Mouse (Mus musculus) forebrain, embryonic 13.5 days (tissue): ENCODE data around the gene Cmtm6. TPM values are rescaled to one million over a fixed set of nuclear protein-coding genes. Genes with fewer than 3 reads are reported as not detected.

Experiments
- ATAC-seq: fragments of 200-750 bp; cut with Nextera tagmentation; 2 replicates; pipeline ENCODE4 v1.8.0; 2017
- H3K27ac ChIP-seq: fragments of 300-500 bp; sonication (generic); 2 replicates; pipeline ENCODE4 v1.5.1; 2015; ENCODE audit warnings: inconsistent platforms, mild to moderate bottlenecking, moderate library complexity
- H3K27me3 ChIP-seq: fragments of 300-500 bp; sonication (generic); 2 replicates; pipeline ENCODE4 v1.6.1; 2015; ENCODE audit warnings: mild to moderate bottlenecking, inconsistent platforms
- H3K36me3 ChIP-seq: fragments of 300-500 bp; sonication (generic); 2 replicates; pipeline ENCODE4 v1.6.1; 2015; ENCODE audit warnings: mild to moderate bottlenecking, inconsistent platforms; ENCODE audit not compliant: poor library complexity, severe bottlenecking
- H3K4me1 ChIP-seq: fragments of 300-500 bp; sonication (generic); 2 replicates; pipeline ENCODE4 v1.6.1; 2015; ENCODE audit warnings: inconsistent platforms
- H3K4me2 ChIP-seq: fragments of 300-500 bp; sonication (generic); 2 replicates; pipeline ENCODE4 v1.6.1; 2015; ENCODE audit warnings: inconsistent platforms, mild to moderate bottlenecking, moderate library complexity
- H3K4me3 ChIP-seq: fragments of 300-500 bp; sonication (generic); 2 replicates; pipeline ENCODE4 v1.5.1; 2015; ENCODE audit warnings: mild to moderate bottlenecking, inconsistent platforms
- H3K9ac ChIP-seq: fragments of 300-500 bp; sonication (generic); 2 replicates; pipeline ENCODE4 v1.6.1; 2015; ENCODE audit warnings: mild to moderate bottlenecking, inconsistent platforms
- H3K9me3 ChIP-seq: fragments of 300-500 bp; sonication (generic); replicated peaks from 2 replicates; pipeline ENCODE4 v1.6.1; 2016; ENCODE audit warnings: inconsistent platforms
- WGBS: fragments of 180-500 bp; shearing (Covaris S2); methylation state at CpG from one replicate; pipeline ENCODE4 v1.1.7; 2015; 5-methylcytosine and 5-hydroxymethylcytosine counted together
- polyA plus RNA-seq: library from polyadenylated mRNA; unstranded; fragments of >200 nt; fragmentation: Nextera tagmentation; extraction: Ambion mirVana; gene quantifications from 2 replicates; pipeline ENCODE4 v1.2.1, GENCODE M21; 2015

Cmtm6 gene
- polyA plus RNA-seq, 1 experiment from 2014 or later: 23.3 TPM

DNA sequence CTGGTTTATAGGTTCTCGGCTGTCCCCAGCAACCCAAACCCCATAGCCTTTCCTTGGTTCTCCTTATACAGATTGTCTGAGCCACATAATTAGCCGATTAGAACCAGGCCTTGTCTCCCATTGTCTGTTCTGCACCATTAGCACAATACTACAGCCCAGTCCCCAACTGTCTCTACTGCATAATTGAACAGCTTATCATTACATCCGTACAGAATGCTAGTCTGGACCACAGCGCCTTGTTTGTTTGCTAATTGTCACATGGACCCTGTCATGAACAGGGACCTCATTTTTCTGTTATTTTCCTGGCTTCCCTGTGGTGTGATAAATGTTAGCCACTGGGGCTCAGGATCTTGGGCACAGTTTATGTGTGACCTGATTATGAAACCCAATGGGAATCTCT, 29.0 kb downstream of the Cmtm6 start:
- Histone ChIP-seq H3K4me3 (no peak overlapping the region), H3K9me3 (no peaks in the 10 kb centered on the region), H3K4me2 (no peak overlapping the region), H3K27me3 (no peaks in the 10 kb centered on the region), H3K4me1 (peaks cover 6% of the 10 kb centered on the region; the same call in 1 of the 2 replicates), H3K27ac (no peak overlapping the region), H3K9ac (no peak overlapping the region), H3K36me3 (no peaks in the 10 kb centered on the region)
- no peak; the same call in 1 of the 2 replicates for ATAC-seq
- 46% methylated on average over 4 of the region's 4 CpGs for WGBS

DNA sequence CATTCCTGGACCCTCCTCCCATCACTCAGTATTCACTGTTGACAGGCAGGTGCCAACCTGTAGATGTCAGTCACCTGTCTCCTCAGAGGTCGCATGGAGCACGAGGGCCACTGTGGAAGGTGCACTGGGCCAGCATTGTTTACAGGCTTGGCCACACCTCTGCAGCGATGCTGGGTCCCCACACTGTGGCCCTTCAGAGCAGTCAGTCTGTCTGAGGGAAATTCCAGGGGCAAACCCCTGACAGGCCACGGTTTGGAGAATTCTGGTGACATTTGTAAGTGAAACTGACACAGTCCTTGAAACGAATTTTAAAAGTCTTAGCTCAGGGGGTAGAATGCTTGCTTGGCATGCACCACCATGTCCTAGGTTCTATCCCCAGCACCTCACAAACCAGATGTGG, 29.4 kb downstream of the Cmtm6 start:
- H3K9ac ChIP-seq: no peak overlapping the region
- no peak overlapping the region for H3K4me2 ChIP-seq
- WGBS: 81% methylated on average over 5 of the region's 5 CpGs
- no peaks in the 10 kb centered on the region for H3K36me3 ChIP-seq
- no peak for ATAC-seq
- H3K9me3 ChIP-seq: no peaks in the 10 kb centered on the region
- H3K4me1 ChIP-seq: peaks cover 6% of the 10 kb centered on the region; the same call in 1 of the 2 replicates
- H3K4me3 ChIP-seq: no peak overlapping the region
- no peaks in the 10 kb centered on the region for H3K27me3 ChIP-seq
- H3K27ac ChIP-seq: no peak overlapping the region

DNA sequence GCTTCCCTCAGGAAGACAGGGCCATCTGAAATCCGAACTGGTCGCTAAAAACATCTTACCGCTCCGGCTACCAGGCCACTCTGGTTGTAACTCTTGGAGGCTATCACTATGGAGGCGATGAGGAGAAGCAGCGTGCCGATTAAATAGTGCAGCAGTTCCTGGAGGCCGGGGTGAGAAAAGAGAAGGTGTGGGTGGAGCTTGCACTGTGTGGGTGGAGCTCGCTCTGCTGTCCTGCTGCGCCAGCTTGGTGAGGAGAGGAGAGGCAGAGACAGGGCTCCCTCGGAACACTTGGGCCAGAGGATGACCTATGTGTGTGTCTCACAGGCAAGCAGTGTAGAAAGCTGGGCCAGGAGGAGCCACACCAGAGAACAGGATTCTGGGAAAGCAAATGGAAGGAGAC, 30.9 kb downstream of the Cmtm6 start:
- 75% methylated on average over 11 of the region's 11 CpGs for WGBS
- ATAC-seq: no peak
- Histone ChIP-seq H3K4me1 (peaks cover 11% of the 10 kb centered on the region; the same call in 1 of the 2 replicates), H3K9me3 (no peaks in the 10 kb centered on the region), H3K27ac (no peak overlapping the region), H3K4me3 (no peak overlapping the region), H3K4me2 (no peak overlapping the region), H3K9ac (no peak overlapping the region), H3K27me3 (no peaks in the 10 kb centered on the region), H3K36me3 (no peaks in the 10 kb centered on the region)

DNA sequence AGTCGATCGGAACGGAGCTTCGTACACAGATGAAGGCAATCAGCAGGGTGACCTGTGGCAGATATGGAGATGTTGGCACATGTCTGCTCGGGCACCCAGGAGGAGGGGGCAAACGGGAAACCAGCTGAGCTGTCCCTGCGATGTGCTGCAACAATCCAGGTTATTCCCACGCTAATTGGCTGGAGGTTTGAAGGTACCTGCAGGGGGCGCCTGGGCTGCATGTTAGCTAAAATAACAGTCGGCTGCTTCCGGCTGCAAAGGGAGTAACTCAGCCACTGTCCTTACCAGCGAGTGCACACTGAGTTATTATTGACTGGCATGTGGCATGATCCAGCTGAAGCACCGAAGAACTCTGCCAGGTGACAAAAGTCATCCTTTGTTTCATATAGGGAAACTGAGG, 32.4 kb downstream of the Cmtm6 start:
- Histone ChIP-seq H3K27me3 (no peaks in the 10 kb centered on the region), H3K4me3 (no peak overlapping the region), H3K4me1 (peaks cover 24% of the 10 kb centered on the region), H3K9ac (no peak overlapping the region), H3K36me3 (no peaks in the 10 kb centered on the region), H3K9me3 (no peaks in the 10 kb centered on the region), H3K27ac (no peak overlapping the region), H3K4me2 (no peak overlapping the region)
- ATAC-seq: no peak
- WGBS: 62% methylated on average over 13 of the region's 13 CpGs

DNA sequence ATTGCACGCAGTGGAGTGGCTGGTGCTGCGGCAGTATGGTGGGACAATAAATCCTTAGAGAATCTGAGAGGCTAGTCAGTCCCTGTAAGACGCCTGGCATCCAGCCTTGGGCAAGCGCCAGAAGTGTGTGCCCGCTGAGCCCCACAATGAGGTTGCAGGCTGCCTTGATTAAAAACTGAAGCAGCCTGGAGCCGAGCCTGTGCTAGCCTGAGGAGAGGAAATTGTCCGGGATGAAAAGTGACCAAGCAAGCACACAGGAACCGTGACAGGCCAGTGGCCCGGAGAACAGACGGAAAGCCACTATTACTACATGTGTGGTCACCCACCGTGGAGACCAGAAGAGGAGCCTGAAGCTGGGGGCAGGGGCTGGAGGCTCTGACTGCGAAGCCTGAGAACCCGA, 36.1 kb downstream of the Cmtm6 start:
- Histone ChIP-seq H3K36me3 (0 out of 2 replicates have a peak, but pooled peaks cover 2% of the 10 kb centered on the region), H3K4me3 (no peak overlapping the region), H3K4me2 (no peak overlapping the region), H3K9me3 (no peaks in the 10 kb centered on the region), H3K4me1 (peaks cover 19% of the 10 kb centered on the region), H3K27me3 (no peaks in the 10 kb centered on the region), H3K9ac (no peak overlapping the region), H3K27ac (peak overlapping the region; percentile 61)
- WGBS: 41% methylated on average over 13 of the region's 13 CpGs
- peak; percentile 84 for ATAC-seq

DNA sequence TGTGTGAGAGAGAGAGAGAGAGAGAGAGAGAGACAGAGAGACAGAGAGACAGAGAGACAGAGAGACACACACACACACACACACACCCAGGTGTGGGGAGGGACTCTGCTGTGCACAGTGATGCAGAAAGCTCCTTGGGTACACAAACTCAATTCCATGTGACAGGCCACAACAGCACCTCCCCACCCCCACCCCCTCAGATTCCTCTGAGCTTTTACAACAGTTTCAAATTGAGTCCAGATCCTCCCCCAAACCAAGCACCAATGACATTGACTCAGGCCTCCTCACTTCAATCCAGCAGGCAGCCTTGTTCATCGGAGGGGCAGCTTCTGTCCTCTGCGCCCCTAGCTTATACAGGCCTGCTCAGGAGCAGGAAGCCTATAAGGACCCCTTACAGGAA, 36.6 kb downstream of the Cmtm6 start:
- Histone ChIP-seq H3K36me3 (peaks cover 7% of the 10 kb centered on the region; the same call in 1 of the 2 replicates), H3K9me3 (no peaks in the 10 kb centered on the region), H3K27ac (peak overlapping the region; percentile 61; the same call in 1 of the 2 replicates), H3K27me3 (no peaks in the 10 kb centered on the region), H3K4me2 (no peak overlapping the region), H3K4me1 (peaks cover 19% of the 10 kb centered on the region), H3K4me3 (no peak overlapping the region), H3K9ac (no peak overlapping the region)
- WGBS: 89% methylated on average over 2 of the region's 2 CpGs
- ATAC-seq: no peak

DNA sequence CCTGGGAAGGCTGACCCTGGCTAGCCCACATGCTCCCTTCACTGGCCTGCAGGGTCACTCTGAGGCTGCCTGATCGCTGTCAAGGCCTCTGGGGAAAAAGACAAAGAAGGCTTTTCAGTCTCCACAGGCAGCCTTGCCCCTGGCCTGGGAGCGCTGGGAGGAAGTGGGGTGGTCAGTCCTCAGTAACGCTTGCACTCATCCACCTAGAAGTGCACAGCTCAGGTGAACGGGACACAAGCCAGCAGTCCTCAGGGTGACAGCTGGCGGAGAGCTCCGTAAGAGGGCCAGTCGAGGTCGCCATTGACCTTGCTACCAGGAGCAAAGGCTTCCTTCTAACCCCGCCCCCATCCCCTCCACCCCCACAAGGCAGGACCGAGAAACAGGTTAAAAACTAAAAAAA, 37.1 kb downstream of the Cmtm6 start:
- no peaks in the 10 kb centered on the region for H3K27me3 ChIP-seq
- no peak overlapping the region for H3K27ac ChIP-seq
- no peak for ATAC-seq
- H3K4me2 ChIP-seq: no peak overlapping the region
- H3K36me3 ChIP-seq: peaks cover 7% of the 10 kb centered on the region; the same call in 1 of the 2 replicates
- H3K9me3 ChIP-seq: no peaks in the 10 kb centered on the region
- no peak overlapping the region for H3K9ac ChIP-seq
- 57% methylated on average over 10 of the region's 10 CpGs for WGBS
- H3K4me3 ChIP-seq: no peak overlapping the region
- H3K4me1 ChIP-seq: peaks cover 19% of the 10 kb centered on the region

DNA sequence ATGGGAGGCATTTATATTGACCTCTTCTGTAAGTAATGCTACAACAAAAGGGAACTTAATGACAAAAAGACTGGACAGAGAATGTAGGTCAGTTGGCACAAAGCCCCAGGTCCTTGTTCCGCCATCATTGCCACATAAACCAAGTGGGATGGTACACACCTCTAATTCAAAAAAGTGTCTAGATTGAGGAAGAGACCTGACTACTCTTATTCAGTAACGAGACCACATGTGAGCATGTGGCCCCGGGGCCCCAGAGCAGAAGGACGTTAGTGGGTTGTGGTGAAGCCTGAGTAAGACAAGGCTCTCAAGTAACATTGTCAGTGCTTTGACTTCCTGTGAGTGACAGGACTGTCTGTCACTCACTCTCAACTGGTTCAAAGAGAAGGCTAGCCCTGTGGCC, 39.3 kb downstream of the Cmtm6 start:
- Histone ChIP-seq H3K27me3 (no peaks in the 10 kb centered on the region), H3K27ac (no peak overlapping the region), H3K9ac (no peak overlapping the region), H3K9me3 (no peaks in the 10 kb centered on the region), H3K4me1 (peaks cover 22% of the 10 kb centered on the region), H3K4me3 (no peak overlapping the region), H3K4me2 (no peak overlapping the region), H3K36me3 (peaks cover 7% of the 10 kb centered on the region; the same call in 1 of the 2 replicates)
- ATAC-seq: no peak
- 84% methylated on average over 4 of the region's 4 CpGs for WGBS

DNA sequence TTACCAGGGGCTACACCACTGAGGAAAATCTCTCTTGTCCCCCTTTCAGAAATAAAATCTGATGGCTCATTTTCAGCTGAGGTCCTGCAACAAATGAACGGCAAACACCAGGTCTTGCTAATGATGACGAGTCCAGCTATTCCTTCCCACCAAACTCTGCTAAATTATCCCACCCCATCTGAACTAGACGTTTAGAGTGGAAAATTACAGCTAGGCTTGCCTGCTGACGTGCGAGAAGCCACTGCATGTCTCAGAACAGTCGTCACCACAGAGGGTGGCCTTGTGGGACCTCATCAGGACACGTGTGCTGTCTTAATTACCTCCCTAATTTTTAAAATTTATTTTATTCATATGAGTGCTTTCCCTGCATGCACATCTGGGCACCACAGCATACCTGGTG, 40.6 kb downstream of the Cmtm6 start:
- peaks cover 20% of the 10 kb centered on the region for H3K4me1 ChIP-seq
- peaks cover 7% of the 10 kb centered on the region; the same call in 1 of the 2 replicates for H3K36me3 ChIP-seq
- no peak overlapping the region for H3K9ac ChIP-seq
- no peaks in the 10 kb centered on the region for H3K9me3 ChIP-seq
- no peak for ATAC-seq
- no peaks in the 10 kb centered on the region for H3K27me3 ChIP-seq
- WGBS: 88% methylated on average over 7 of the region's 7 CpGs
- no peak overlapping the region for H3K4me2 ChIP-seq
- no peak overlapping the region for H3K4me3 ChIP-seq
- no peak overlapping the region for H3K27ac ChIP-seq

DNA sequence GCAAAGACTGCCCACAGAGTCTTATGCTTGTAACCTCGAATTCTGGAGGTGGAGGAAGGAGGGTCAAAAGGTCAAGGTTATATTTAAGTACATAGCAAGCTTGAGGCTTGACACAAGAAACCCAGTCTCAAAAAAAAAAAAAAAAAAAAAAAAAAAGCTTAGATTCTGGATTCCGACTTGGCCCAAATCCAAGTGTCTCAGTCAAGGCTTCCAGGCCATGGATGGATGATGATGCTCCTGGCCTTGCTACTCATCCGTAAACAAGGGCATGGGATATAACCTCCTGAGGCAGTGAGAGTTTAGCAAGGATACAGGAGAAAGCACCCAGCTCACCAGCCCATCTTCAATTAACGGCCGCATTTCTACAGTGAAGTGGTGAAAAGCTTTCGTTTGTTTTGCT, 43.7 kb downstream of the Cmtm6 start:
- 89% methylated on average over 6 of the region's 6 CpGs for WGBS
- H3K4me2 ChIP-seq: no peak overlapping the region
- H3K4me1 ChIP-seq: 0 out of 2 replicates have a peak, but pooled peaks cover 4% of the 10 kb centered on the region
- H3K36me3 ChIP-seq: peaks cover 7% of the 10 kb centered on the region; the same call in 1 of the 2 replicates
- H3K9me3 ChIP-seq: no peaks in the 10 kb centered on the region
- no peak for ATAC-seq
- H3K9ac ChIP-seq: no peak overlapping the region
- no peak overlapping the region for H3K4me3 ChIP-seq
- H3K27ac ChIP-seq: no peak overlapping the region
- 0 out of 2 replicates have a peak, but pooled peaks cover under 1% of the 10 kb centered on the region for H3K27me3 ChIP-seq

DNA sequence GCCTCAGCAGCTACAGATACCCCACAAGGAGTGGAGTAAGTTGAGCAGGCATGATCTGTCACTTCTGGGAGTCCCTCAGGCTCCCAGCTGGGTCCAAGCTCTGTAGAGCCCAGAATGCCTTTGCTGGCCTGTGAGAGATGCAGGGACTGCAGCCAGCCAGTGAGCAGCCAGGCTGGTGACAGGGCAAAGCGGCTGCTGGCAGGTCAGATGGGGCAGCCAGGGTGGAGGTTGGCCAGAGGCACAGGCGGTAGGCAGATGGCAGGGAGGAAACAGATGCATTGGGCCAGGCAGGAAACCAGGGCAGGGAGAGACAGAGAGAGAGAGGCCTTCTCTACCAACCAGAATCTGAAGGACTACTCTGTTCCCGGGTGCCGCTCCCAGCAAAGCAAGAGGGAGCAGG, 44.4 kb downstream of the Cmtm6 start:
- Histone ChIP-seq H3K27me3 (0 out of 2 replicates have a peak, but pooled peaks cover 4% of the 10 kb centered on the region), H3K27ac (no peak overlapping the region), H3K36me3 (peaks cover 7% of the 10 kb centered on the region; the same call in 1 of the 2 replicates), H3K4me2 (no peak overlapping the region), H3K9me3 (no peaks in the 10 kb centered on the region), H3K4me1 (peaks cover 9% of the 10 kb centered on the region; the same call in 1 of the 2 replicates), H3K9ac (peak overlapping the region; percentile 6; the same call in 1 of the 2 replicates), H3K4me3 (no peak overlapping the region)
- 74% methylated on average over 4 of the region's 4 CpGs for WGBS
- ATAC-seq: peak; percentile 44; the same call in 1 of the 2 replicates

DNA sequence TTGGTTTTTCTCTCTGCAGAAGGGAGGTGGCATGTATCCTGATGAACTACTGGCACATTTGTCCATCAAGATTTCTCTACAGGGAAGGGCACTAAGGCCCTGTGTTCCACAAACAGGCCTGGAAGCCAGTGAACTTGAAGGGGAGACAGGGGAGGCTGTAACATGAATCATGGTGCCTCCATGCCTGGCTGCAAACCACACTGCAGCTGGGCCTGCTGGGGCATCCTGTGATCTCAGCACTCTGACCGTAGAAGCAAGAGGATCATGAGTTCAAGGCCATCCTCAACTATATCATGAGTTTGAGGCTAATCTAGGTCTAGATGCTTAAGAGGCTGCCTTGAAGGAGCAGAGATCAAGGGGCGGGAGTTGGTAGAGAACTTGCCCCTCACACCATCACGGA, 45.4 kb downstream of the Cmtm6 start:
- 0 out of 2 replicates have a peak, but pooled peaks cover 4% of the 10 kb centered on the region for H3K27me3 ChIP-seq
- no peak for ATAC-seq
- 95% methylated on average over 3 of the region's 3 CpGs for WGBS
- H3K4me2 ChIP-seq: no peak overlapping the region
- H3K27ac ChIP-seq: no peak overlapping the region
- H3K4me1 ChIP-seq: peaks cover 19% of the 10 kb centered on the region
- H3K9me3 ChIP-seq: no peaks in the 10 kb centered on the region
- no peak overlapping the region for H3K4me3 ChIP-seq
- H3K9ac ChIP-seq: no peak overlapping the region
- peaks cover 7% of the 10 kb centered on the region; the same call in 1 of the 2 replicates for H3K36me3 ChIP-seq
